Mouse (Mus musculus) kidney, embryonic 14.5 days (tissue): ENCODE data around the gene Arhgef3. TPM values are rescaled to one million over a fixed set of nuclear protein-coding genes. Genes with fewer than 3 reads are reported as not detected.

Experiments
- ATAC-seq: fragments of 200-750 bp; cut with Nextera tagmentation; 2 replicates; pipeline ENCODE4 v1.8.0; 2017; ENCODE audit warnings: moderate number of reproducible peaks, mild to moderate bottlenecking, moderate TSS enrichment, moderate library complexity; ENCODE audit not compliant: low FRiP score, low TSS enrichment
- H3K27ac ChIP-seq: fragments of 300-500 bp; sonication (generic); 2 replicates; pipeline ENCODE4 v1.5.1; 2014; ENCODE audit warnings: low read depth, mild to moderate bottlenecking, low read length, moderate library complexity, mixed read lengths
- H3K27me3 ChIP-seq: fragments of 300-500 bp; sonication (generic); 2 replicates; pipeline ENCODE4 v1.6.1; 2014; ENCODE audit warnings: mild to moderate bottlenecking, low read length; ENCODE audit not compliant: control insufficient read depth, insufficient read depth
- H3K36me3 ChIP-seq: fragments of 300-500 bp; sonication (generic); 2 replicates; pipeline ENCODE4 v1.6.1; 2014; ENCODE audit warnings: low read length, mixed read lengths; ENCODE audit not compliant: control insufficient read depth, insufficient read depth
- H3K4me1 ChIP-seq: fragments of 300-500 bp; sonication (generic); 2 replicates; pipeline ENCODE4 v1.6.1; 2014; ENCODE audit warnings: low read length, mixed read lengths; ENCODE audit not compliant: control insufficient read depth, insufficient read depth
- H3K4me2 ChIP-seq: fragments of 300-500 bp; sonication (generic); replicated peaks from 2 replicates; pipeline ENCODE4 v1.6.1; 2014; ENCODE audit warnings: low read depth, mild to moderate bottlenecking, low read length
- H3K4me3 ChIP-seq: fragments of 300-500 bp; sonication (generic); 2 replicates; pipeline ENCODE4 v1.5.1; 2014; ENCODE audit warnings: mild to moderate bottlenecking, low read length
- H3K9ac ChIP-seq: fragments of 300-500 bp; sonication (generic); 2 replicates; pipeline ENCODE4 v1.6.1; 2014; ENCODE audit warnings: low read depth, mild to moderate bottlenecking, low read length, moderate library complexity
- H3K9me3 ChIP-seq: fragments of 300-500 bp; sonication (generic); 2 replicates; pipeline ENCODE4 v1.6.1; 2016; ENCODE audit warnings: low read length; ENCODE audit not compliant: control insufficient read depth
- WGBS: fragments of 180-500 bp; shearing (Covaris S2); extraction: QIAGEN DNeasy Blood & Tissue Kit; methylation state at CpG from one replicate; pipeline ENCODE4 v1.1.7; 2014; 5-methylcytosine and 5-hydroxymethylcytosine counted together
- polyA plus RNA-seq: library from polyadenylated mRNA; unstranded; fragments of >200 nt; fragmentation: Nextera tagmentation; extraction: Ambion mirVana; gene quantifications from 2 replicates; pipeline ENCODE4 v1.2.1, GENCODE M21; 2014

Gene Arhgef3
- polyA plus RNA-seq, 1 experiment from 2014 or later, result 15.0 TPM

- H3K9ac ChIP-seq, result no peak overlapping the region
- H3K4me2 ChIP-seq, result no peak overlapping the region
- ATAC-seq, result no peak
- H3K27me3 ChIP-seq, result no peaks in the 10 kb centered on the region
- no peak overlapping the region for H3K4me3 ChIP-seq
- H3K27ac ChIP-seq, result no peak overlapping the region
- no peaks in the 10 kb centered on the region for H3K4me1 ChIP-seq
- no peaks in the 10 kb centered on the region for H3K36me3 ChIP-seq
- H3K9me3 ChIP-seq, result no peaks in the 10 kb centered on the region
Observed at GRCm38 (mm10) chr14:27273169-27273568, 158.5 kb downstream of the Arhgef3 start.

- Histone ChIP-seq H3K4me2 (no peak overlapping the region), H3K27ac (no peak overlapping the region), H3K27me3 (no peaks in the 10 kb centered on the region), H3K9me3 (no peaks in the 10 kb centered on the region), H3K36me3 (no peaks in the 10 kb centered on the region), H3K4me1 (peaks cover 1% of the 10 kb centered on the region; the same call in 1 of the 2 replicates), H3K4me3 (no peak overlapping the region), H3K9ac (no peak overlapping the region)
- ATAC-seq, result no peak
- 91% methylated on average over 3 of the region's 3 CpGs for WGBS
Observed at GRCm38 (mm10) chr14:27277259-27277658, 162.6 kb downstream of the Arhgef3 start.

- no peak overlapping the region for H3K27ac ChIP-seq
- WGBS, result 80% methylated on average over 8 of the region's 8 CpGs
- no peak for ATAC-seq
Observed at GRCm38 (mm10) chr14:27280201-27280890, 165.6 kb downstream of the Arhgef3 start.

GRCm38 (mm10) chr14:27283956-27284355, 169.3 kb downstream of the Arhgef3 start:
- no peaks in the 10 kb centered on the region for H3K9me3 ChIP-seq
- H3K4me2 ChIP-seq, result no peak overlapping the region
- no peak overlapping the region for H3K27ac ChIP-seq
- H3K27me3 ChIP-seq, result no peaks in the 10 kb centered on the region
- H3K36me3 ChIP-seq, result no peaks in the 10 kb centered on the region
- ATAC-seq, result no peak
- H3K9ac ChIP-seq, result no peak overlapping the region
- no peak overlapping the region for H3K4me3 ChIP-seq
- peaks cover 11% of the 10 kb centered on the region; the same call in 1 of the 2 replicates for H3K4me1 ChIP-seq

More at GRCm38 (mm10) chr14:27280201-27280890, 165.6 kb downstream of the Arhgef3 start:
- H3K9ac ChIP-seq, result no peak overlapping the region
- peaks cover 6% of the 10 kb centered on the region; the same call in 1 of the 2 replicates for H3K4me1 ChIP-seq
- H3K4me3 ChIP-seq, result no peak overlapping the region
- H3K36me3 ChIP-seq, result no peaks in the 10 kb centered on the region
- H3K4me2 ChIP-seq, result no peak overlapping the region
- no peaks in the 10 kb centered on the region for H3K27me3 ChIP-seq
- H3K9me3 ChIP-seq, result no peaks in the 10 kb centered on the region

GRCm38 (mm10) chr14:27286202-27286601, 171.5 kb downstream of the Arhgef3 start:
- WGBS, result 1% methylated on average over 4 of the region's 4 CpGs

GRCm38 (mm10) chr14:27289053-27289452, 174.4 kb downstream of the Arhgef3 start:
- H3K4me1 ChIP-seq, result 0 out of 2 replicates have a peak, but pooled peaks cover 8% of the 10 kb centered on the region
- H3K4me3 ChIP-seq, result no peak overlapping the region
- 60% methylated on average over 5 of the region's 5 CpGs for WGBS
- ATAC-seq, result no peak
- H3K27ac ChIP-seq, result no peak overlapping the region
- no peaks in the 10 kb centered on the region for H3K36me3 ChIP-seq
- no peaks in the 10 kb centered on the region for H3K27me3 ChIP-seq
- H3K9me3 ChIP-seq, result no peaks in the 10 kb centered on the region
- no peak overlapping the region for H3K4me2 ChIP-seq
- no peak overlapping the region for H3K9ac ChIP-seq

More at GRCm38 (mm10) chr14:27286202-27286601, 171.5 kb downstream of the Arhgef3 start:
- H3K4me1 ChIP-seq, result peaks cover 11% of the 10 kb centered on the region; the same call in 1 of the 2 replicates
- H3K9me3 ChIP-seq, result no peaks in the 10 kb centered on the region
- H3K36me3 ChIP-seq, result no peaks in the 10 kb centered on the region
- no peak overlapping the region for H3K4me3 ChIP-seq
- no peak overlapping the region for H3K9ac ChIP-seq
- H3K4me2 ChIP-seq, result no peak overlapping the region
- H3K27ac ChIP-seq, result no peak overlapping the region
- no peaks in the 10 kb centered on the region for H3K27me3 ChIP-seq
- ATAC-seq, result peak; percentile 46; the same call in 1 of the 2 replicates

GRCm38 (mm10) chr14:27292101-27292500, 177.4 kb downstream of the Arhgef3 start:
- Histone ChIP-seq H3K9ac (no peak overlapping the region), H3K27me3 (no peaks in the 10 kb centered on the region), H3K4me1 (0 out of 2 replicates have a peak, but pooled peaks cover 4% of the 10 kb centered on the region), H3K4me3 (no peak overlapping the region), H3K4me2 (no peak overlapping the region), H3K9me3 (no peaks in the 10 kb centered on the region), H3K27ac (no peak overlapping the region), H3K36me3 (no peaks in the 10 kb centered on the region)
- no peak for ATAC-seq
- 89% methylated on average over 6 of the region's 6 CpGs for WGBS

- WGBS, result 83% methylated on average over 7 of the region's 7 CpGs
- Histone ChIP-seq H3K27me3 (no peaks in the 10 kb centered on the region), H3K9me3 (no peaks in the 10 kb centered on the region), H3K4me1 (0 out of 2 replicates have a peak, but pooled peaks cover 4% of the 10 kb centered on the region), H3K9ac (no peak overlapping the region), H3K4me2 (no peak overlapping the region), H3K36me3 (no peaks in the 10 kb centered on the region), H3K27ac (no peak overlapping the region), H3K4me3 (no peak overlapping the region)
- ATAC-seq, result no peak
Observed at GRCm38 (mm10) chr14:27295821-27296220, 181.1 kb downstream of the Arhgef3 start.

GRCm38 (mm10) chr14:27296987-27297386, 182.3 kb downstream of the Arhgef3 start:
- 0 out of 2 replicates have a peak, but pooled peaks cover 4% of the 10 kb centered on the region for H3K4me1 ChIP-seq
- 74% methylated on average over 5 of the region's 5 CpGs for WGBS
- H3K4me3 ChIP-seq, result no peak overlapping the region
- no peak overlapping the region for H3K4me2 ChIP-seq
- H3K9me3 ChIP-seq, result no peaks in the 10 kb centered on the region
- no peaks in the 10 kb centered on the region for H3K36me3 ChIP-seq
- H3K27ac ChIP-seq, result no peak overlapping the region
- H3K27me3 ChIP-seq, result no peaks in the 10 kb centered on the region
- no peak for ATAC-seq
- H3K9ac ChIP-seq, result no peak overlapping the region
